Mouse (Mus musculus) small intestine, adult 2 months (tissue): Measurements from ENCODE around the gene Hspa4.

Experiments used
- CTCF ChIP-seq: fragments of 200-500 bp; IDR thresholded peaks from 2 replicates; pipeline ENCODE4 v1.5.1; 2012; ENCODE audit warnings: low read depth, mild to moderate bottlenecking, control low read depth, inconsistent platforms, low read length, moderate library complexity, mixed read lengths; ENCODE audit not compliant: insufficient replicate concordance, insufficient read length; ENCODE audit errors: extremely low read depth
- POLR2A ChIP-seq: fragments of 200-500 bp; IDR thresholded peaks from 2 replicates; pipeline ENCODE4 v1.6.1; 2012; ENCODE audit warnings: low read depth, mild to moderate bottlenecking, control low read depth, inconsistent platforms, low read length, moderate library complexity

- no peak for TF ChIP-seq POLR2A
- no peak for TF ChIP-seq CTCF
Observed at GRCm38 (mm10) chr11:53256914-53257313, 43.3 kb downstream of the Hspa4 start.
